Mouse (Mus musculus): Measurements from ENCODE around the gene Arhgef9.

DNA sequence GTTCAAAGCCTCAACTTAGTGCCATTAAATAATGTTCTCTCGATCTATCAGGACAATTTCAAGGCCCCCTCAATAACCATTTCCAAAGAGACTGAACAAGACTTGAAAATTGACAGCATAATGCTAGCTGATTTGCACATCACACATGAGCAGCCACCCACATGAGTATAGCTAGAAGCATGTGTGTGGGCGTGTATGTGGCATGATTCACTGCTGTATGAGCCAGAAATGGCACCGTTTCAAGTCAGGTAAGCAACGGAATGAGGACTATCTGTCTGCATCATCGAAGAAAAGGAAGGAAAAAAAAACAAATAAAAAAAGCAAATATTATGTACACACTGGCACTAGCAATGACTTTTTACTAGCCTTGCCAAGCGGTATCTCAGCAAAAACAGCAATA is 32.5 kb downstream of the Arhgef9 start:
- TF ChIP-seq CTCF (IDR thresholded peaks at IDR 0.05; ENCODE audit: low read depth, low read length) (no peak), POLR2A (IDR thresholded peaks at IDR 0.05; ENCODE audit: extremely low read depth, insufficient read depth, low read length) (no peak)
